Mouse (Mus musculus): ENCODE measurements around the gene Naaladl1. TPM values are rescaled to one million over a fixed set of nuclear protein-coding genes. Genes with fewer than 3 reads are reported as not detected.

Gene Naaladl1
- polyA plus RNA-seq, 1 experiment = 0.13 TPM

DNA sequence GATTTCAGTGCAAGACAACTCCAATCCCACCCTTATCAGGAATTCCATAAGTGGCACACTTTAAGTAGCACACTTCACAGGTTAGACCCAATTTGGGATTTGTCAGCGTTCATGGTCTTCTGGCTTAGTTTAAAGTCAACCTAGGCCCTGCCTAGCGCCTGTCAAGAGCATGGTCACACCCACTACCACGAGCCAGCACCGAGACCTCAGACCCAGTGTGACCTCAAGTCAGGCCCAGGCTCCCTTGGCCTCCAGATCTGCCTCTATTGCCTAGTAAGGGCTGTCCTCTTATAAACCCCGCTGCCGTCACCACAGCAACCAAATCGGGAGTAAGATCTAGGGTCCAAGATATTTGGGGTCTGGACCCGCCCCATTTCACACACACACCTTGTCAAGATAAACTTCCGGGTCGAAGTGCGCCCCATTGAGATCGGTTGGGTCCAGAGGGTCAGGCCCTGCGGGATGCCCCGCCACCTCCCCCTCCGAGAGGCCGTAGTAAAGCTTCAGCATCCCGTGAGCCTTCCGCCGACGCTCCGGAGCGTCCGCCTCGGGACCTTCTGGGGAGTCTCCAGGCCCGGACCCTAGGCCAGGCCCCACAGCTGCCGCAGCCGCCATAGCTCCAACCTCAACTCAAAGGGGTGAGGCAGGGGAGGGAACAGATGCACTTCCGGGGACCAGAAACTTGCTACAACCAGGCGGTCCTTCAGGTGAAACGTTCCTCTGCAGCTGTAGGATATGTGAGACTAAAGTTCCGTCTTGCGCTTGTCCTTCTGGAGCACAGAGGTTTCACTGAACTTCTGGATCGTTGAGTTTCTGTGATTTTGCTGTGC is 28.8 kb upstream of the Naaladl1 start, which contains the start of gene Vps51:
TSS of gene Vps51 (minus strand) at position 668 of the 830 bp plus-strand sequence.
- Histone ChIP-seq H3K4me1 (ENCODE audit: control insufficient read depth, insufficient read depth, low read length) (peaks cover 4% of the 10 kb centered on the region), H3K27ac (ENCODE audit: insufficient read depth, low read length) (peak within 1 kb of the TSS; percentile 75), H3K4me3 (ENCODE audit: insufficient read depth, low read length) (peak within 1 kb of the TSS; percentile 89)
- no peak for TF ChIP-seq CTCF (IDR thresholded peaks at IDR 0.05; ENCODE audit: extremely low read depth, insufficient read depth, low read length)
- peak; percentile 49; the same call in 1 of the 2 replicates for TF ChIP-seq POLR2A (IDR thresholded peaks at IDR 0.05; ENCODE audit: extremely low read depth, insufficient read depth, low read length)

DNA sequence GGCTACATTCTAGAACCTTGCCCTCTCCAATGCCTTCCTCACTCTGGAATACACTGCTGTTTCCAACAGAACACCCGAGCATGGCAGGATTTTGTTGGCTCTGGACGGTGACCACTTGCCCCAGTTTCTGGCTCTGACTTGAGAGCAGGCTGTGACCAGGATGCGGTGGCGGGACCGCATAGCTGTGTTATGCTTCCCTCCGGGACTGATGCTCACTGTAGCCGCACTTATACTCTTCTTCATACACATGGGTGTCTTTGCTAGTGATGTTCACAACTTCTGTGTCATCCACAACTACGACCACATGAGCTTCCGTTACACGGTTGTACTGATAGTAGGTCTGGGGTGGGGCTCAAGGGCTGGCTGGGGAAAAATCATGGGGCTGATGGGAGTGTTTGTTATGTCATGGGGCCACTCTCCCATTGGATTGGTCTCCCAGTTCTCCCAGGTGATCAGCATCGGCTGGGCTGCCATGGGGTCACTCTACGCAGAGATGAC is 25.6 kb upstream of the Naaladl1 start, which contains the start of gene Tmem262:
TSS of gene Tmem262 (plus strand) at position 51 of the 498 bp plus-strand sequence.
- H3K4me1 ChIP-seq (ENCODE audit: control insufficient read depth, insufficient read depth, low read length) = peaks cover 7% of the 10 kb centered on the region
- no peak within 1 kb of the TSS for H3K4me3 ChIP-seq (ENCODE audit: insufficient read depth, low read length)
- TF ChIP-seq POLR2A (IDR thresholded peaks at IDR 0.05; ENCODE audit: extremely low read depth, insufficient read depth, low read length) (no peak), CTCF (IDR thresholded peaks at IDR 0.05; ENCODE audit: extremely low read depth, insufficient read depth, low read length) (no peak)
- H3K27ac ChIP-seq (ENCODE audit: insufficient read depth, low read length) = no peak within 1 kb of the TSS

- no peak for TF ChIP-seq CTCF (IDR thresholded peaks at IDR 0.05; ENCODE audit: extremely low read depth, insufficient read depth, low read length)
- TF ChIP-seq POLR2A (IDR thresholded peaks at IDR 0.05; ENCODE audit: extremely low read depth, insufficient read depth, low read length) = no peak
- H3K4me1 ChIP-seq (ENCODE audit: control insufficient read depth, insufficient read depth, low read length) = 0 out of 2 replicates have a peak, but pooled peaks cover 4% of the 10 kb centered on the region
- no peak within 1 kb of the TSS for H3K4me3 ChIP-seq (ENCODE audit: insufficient read depth, low read length)
- no peak within 1 kb of the TSS for H3K27ac ChIP-seq (ENCODE audit: insufficient read depth, low read length)
Observed at GRCm38 (mm10) chr19:6082156-6082555, 23.4 kb upstream of the Naaladl1 start, which contains the start of gene Gm28374. Gene Gm28374, minus strand, starts transcription at chr19:6082256.

GRCm38 (mm10) chr19:6084478-6085248 is 20.9 kb upstream of the Naaladl1 start, which contains the start of the genes Zfpl1 and Cdca5:
Gene Zfpl1, minus strand, starts transcription at chr19:6084956.
Gene Cdca5, plus strand, starts transcription at chr19:6084983.
- Histone ChIP-seq H3K4me3 (ENCODE audit: insufficient read depth, low read length) (peak within 1 kb of the TSS; percentile 53), H3K27ac (ENCODE audit: insufficient read depth, low read length) (no peak within 1 kb of the TSS), H3K4me1 (ENCODE audit: control insufficient read depth, insufficient read depth, low read length) (0 out of 2 replicates have a peak, but pooled peaks cover 3% of the 10 kb centered on the region)
- peak; percentile 70; the same call in 1 of the 2 replicates for TF ChIP-seq POLR2A (IDR thresholded peaks at IDR 0.05; ENCODE audit: extremely low read depth, insufficient read depth, low read length)
- TF ChIP-seq CTCF (IDR thresholded peaks at IDR 0.05; ENCODE audit: extremely low read depth, insufficient read depth, low read length) = no peak

DNA sequence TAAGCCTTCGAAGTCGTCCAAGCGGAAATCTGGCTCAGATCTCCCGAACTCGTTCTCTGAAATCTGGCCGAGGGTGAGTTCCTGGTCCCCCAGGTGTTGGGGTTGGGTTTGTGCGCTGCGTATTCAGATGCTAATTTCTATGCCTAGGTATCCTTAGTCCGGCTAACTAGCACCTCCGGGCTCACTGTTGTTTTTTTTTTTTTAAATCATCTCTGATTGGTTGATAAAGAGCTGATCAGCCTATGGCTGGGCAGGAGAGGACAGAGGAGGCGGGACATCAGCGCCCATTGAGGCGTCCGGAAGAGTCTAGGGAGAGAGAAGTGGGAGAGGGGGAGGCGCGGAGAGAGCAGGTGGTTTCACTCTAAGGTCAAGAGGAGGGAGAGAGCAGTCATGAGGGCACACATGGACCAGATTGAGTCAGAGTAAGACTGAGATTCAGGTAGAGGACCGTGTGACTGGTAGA is 20.1 kb upstream of the Naaladl1 start:
- no peak overlapping the region; the same call in 1 of the 2 replicates for H3K4me3 ChIP-seq (ENCODE audit: insufficient read depth, low read length)
- no peak for TF ChIP-seq CTCF (IDR thresholded peaks at IDR 0.05; ENCODE audit: extremely low read depth, insufficient read depth, low read length)
- TF ChIP-seq POLR2A (IDR thresholded peaks at IDR 0.05; ENCODE audit: extremely low read depth, insufficient read depth, low read length) = no peak
- H3K27ac ChIP-seq (ENCODE audit: insufficient read depth, low read length) = no peak overlapping the region
- H3K4me1 ChIP-seq (ENCODE audit: control insufficient read depth, insufficient read depth, low read length) = 0 out of 2 replicates have a peak, but pooled peaks cover 3% of the 10 kb centered on the region

GRCm38 (mm10) chr19:6088841-6089240 is 16.7 kb upstream of the Naaladl1 start:
- H3K27ac ChIP-seq (ENCODE audit: insufficient read depth, low read length) = no peak overlapping the region
- H3K4me1 ChIP-seq (ENCODE audit: control insufficient read depth, insufficient read depth, low read length) = 0 out of 2 replicates have a peak, but pooled peaks cover 2% of the 10 kb centered on the region
- TF ChIP-seq CTCF (IDR thresholded peaks at IDR 0.05; ENCODE audit: extremely low read depth, insufficient read depth, low read length) (no peak), POLR2A (IDR thresholded peaks at IDR 0.05; ENCODE audit: extremely low read depth, insufficient read depth, low read length) (no peak)
- no peak overlapping the region for H3K4me3 ChIP-seq (ENCODE audit: insufficient read depth, low read length)

DNA sequence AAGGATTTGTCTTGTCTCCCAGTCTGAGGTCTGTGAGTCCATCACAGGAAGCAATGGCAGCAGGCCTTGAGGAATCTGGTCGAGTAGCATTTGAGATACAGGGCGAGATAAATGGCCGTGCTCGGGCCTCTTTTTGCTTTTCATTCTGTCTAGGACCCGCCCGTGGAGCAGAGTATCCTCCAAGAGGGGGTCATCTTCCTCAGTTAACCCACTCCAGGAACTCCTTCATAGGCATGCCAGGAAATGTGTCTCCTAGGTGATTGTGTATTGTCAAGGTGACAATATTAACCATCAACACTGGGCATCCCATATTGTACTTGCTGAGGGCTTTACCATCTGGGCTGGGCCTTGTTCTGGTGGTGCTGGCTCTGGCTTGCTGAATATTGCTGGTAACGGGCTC is 11.5 kb upstream of the Naaladl1 start, which contains the start of gene AC131692.1:
TSS of gene AC131692.1 (plus strand) at position 301 of the 400 bp plus-strand sequence.
- Histone ChIP-seq H3K4me1 (ENCODE audit: control insufficient read depth, insufficient read depth, low read length) (no peaks in the 10 kb centered on the region), H3K4me3 (ENCODE audit: insufficient read depth, low read length) (no peak within 1 kb of the TSS), H3K27ac (ENCODE audit: insufficient read depth, low read length) (no peak within 1 kb of the TSS)
- TF ChIP-seq POLR2A (IDR thresholded peaks at IDR 0.05; ENCODE audit: extremely low read depth, insufficient read depth, low read length) = no peak
- TF ChIP-seq CTCF (IDR thresholded peaks at IDR 0.05; ENCODE audit: extremely low read depth, insufficient read depth, low read length) = no peak

GRCm38 (mm10) chr19:6097847-6098246 is 7.7 kb upstream of the Naaladl1 start:
- no peak overlapping the region for H3K27ac ChIP-seq (ENCODE audit: insufficient read depth, low read length)

DNA sequence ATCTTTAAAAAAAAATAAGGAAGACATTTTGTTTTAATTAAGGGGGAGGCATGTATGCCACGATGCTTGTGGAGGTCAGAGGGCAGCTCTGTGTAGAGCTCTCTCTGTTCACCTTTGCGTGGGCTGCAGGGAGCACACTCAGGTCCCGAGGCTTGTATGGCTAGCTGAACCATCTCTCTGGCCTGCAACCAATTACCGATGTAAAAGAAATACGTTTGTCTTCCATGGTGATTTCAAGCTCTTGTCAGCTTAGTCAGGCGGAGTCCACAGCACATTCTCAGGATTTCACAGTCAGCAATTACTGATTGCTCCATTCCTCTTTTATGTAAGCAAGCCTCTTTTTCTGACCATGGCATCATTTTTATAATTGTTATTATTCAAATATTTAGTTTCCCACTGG is 4.4 kb upstream of the Naaladl1 start:
- TF ChIP-seq POLR2A (IDR thresholded peaks at IDR 0.05; ENCODE audit: extremely low read depth, insufficient read depth, low read length) (no peak), CTCF (IDR thresholded peaks at IDR 0.05; ENCODE audit: extremely low read depth, insufficient read depth, low read length) (no peak)
- no peak overlapping the region for H3K4me3 ChIP-seq (ENCODE audit: insufficient read depth, low read length)
- no peaks in the 10 kb centered on the region for H3K4me1 ChIP-seq (ENCODE audit: control insufficient read depth, insufficient read depth, low read length)
- no peak overlapping the region for H3K27ac ChIP-seq (ENCODE audit: insufficient read depth, low read length)

More at GRCm38 (mm10) chr19:6097847-6098246, 7.7 kb upstream of the Naaladl1 start:
- Histone ChIP-seq H3K4me1 (ENCODE audit: control insufficient read depth, insufficient read depth, low read length) (no peaks in the 10 kb centered on the region), H3K4me3 (ENCODE audit: insufficient read depth, low read length) (no peak overlapping the region)
- TF ChIP-seq CTCF (IDR thresholded peaks at IDR 0.05; ENCODE audit: extremely low read depth, insufficient read depth, low read length) = no peak
- no peak for TF ChIP-seq POLR2A (IDR thresholded peaks at IDR 0.05; ENCODE audit: extremely low read depth, insufficient read depth, low read length)
